Mouse (Mus musculus) c-Kit-positive CD71-positive TER-119-negative erythroid progenitor cells, embryonic 14.5 days (primary cell): ENCODE measurements around the gene Prkch.

Experiments used
- DNase-seq: peaks from one replicate; pipeline ENCODE4 v3.0.0-alpha.2; 2013; ENCODE audit warnings: low read depth

Gene Prkch

DNA sequence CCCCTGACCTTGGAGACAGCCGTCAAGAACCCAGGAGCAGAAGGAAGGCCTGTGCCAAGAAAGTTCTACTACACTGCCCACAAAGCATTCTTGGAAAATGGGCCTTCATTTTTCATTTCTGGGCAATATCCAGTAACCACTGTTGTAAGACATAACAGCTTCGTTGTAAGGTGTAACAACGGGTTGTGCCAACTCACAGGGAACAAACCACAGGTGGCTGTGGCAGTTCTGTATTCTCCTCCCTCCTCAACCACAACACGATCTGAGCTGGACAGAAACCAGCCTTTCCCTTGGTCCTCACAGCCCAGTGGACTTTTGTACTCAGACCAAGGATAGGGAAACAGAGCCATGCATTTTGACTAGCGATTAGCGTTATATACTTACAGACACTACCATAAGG lies 171.9 kb downstream of the Prkch start:
- no peak for DNase-seq

DNA sequence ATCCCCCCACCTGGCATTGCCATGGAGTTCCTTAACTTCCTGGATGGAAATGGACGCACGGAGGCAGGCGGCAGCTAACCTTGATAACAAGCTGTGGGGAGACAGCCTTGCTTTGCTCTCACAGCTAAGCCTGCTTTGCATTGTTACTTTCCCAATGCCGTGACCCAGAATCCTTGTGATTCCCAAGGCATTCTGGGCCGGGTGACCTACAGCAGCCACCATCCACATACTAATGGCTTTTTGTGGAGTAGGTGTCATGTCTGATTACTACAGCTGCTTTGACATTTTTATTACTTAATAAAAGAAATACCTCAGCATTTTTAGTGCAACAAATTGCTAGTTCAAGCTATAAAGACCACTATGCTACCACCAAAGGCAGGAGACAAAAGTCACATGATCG lies 177.4 kb downstream of the Prkch start:
- DNase-seq = no peak

DNA sequence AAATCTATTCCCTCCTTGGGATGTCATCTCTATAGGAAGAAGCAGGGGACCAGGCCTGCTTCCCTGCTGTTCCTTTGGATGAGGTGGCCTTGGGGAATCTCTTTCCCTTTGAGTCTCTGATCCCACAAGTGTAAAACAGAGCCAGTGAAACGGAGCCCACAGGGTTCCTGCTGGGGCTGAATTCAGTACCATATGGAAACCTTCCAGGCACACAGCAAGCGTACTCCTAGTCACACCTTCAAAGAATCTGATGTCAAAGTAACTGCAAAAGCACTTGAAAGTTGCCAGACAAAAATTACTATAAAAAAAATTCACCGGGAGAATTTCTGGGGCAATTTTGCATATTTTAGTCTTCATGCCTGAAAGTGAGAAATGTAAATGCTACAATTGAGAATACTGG lies 178.2 kb downstream of the Prkch start:
- DNase-seq = no peak

DNA sequence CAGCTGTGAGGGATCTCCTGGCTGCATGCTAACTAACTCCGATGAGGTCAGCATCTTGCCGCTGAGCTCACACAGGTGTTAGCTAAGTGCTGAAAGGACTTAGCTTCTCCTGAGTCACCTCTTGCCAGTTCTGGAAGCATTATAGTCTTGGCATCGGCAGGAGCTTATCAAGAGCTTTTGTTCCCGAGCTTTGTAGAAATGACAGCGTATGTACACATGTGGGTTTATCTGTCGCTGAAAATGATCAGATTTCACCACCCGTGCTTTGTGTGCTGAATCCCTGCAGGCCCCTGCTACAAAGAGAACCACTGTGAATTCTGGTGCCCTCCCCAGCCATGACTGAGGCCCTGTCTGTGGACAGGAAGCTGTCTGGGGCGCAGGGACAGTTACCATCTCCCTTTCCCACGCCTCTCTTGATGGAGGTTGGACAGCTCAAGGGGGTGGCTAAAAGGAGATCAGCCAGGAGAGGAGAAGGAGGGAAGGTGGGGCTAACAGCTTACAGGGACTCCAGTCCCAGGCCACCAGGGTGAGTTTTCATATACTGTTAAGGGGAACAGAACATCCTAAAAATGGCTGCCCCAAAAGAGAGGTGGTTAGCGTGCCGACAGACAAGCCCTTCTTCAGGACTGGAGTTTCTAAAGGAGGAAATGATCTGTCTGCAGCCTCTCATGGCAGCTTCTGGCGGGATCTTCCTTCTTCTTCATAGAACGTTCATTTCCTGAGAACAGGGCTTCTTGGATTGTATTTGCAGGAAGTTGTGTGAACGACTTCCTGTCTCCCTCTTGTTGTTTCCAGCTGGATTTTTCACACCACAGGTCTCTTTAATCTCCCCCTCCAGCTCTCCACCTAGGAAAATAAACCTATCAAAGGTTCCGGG lies 180.3 kb downstream of the Prkch start:
- DNase-seq = no peak

DNA sequence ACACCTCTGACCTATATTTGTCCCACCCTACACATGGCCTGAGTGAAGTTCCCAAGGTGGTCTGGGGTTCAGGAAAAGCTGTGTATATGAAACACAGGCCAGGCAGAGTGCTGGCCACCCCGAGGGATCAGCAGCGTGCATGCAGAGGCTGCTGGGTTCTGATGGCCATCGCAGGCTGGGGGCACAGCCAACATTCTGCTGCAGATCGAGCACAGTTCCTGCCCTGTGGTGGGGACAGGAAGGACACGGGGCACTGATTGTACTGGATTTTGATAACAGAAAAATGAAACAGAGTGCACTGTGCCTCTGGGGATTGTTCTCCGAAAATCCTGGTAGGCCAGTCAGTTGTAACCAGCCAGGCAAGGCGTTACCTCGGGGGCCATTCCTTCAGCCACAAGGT lies 181.6 kb downstream of the Prkch start:
- no peak for DNase-seq

DNA sequence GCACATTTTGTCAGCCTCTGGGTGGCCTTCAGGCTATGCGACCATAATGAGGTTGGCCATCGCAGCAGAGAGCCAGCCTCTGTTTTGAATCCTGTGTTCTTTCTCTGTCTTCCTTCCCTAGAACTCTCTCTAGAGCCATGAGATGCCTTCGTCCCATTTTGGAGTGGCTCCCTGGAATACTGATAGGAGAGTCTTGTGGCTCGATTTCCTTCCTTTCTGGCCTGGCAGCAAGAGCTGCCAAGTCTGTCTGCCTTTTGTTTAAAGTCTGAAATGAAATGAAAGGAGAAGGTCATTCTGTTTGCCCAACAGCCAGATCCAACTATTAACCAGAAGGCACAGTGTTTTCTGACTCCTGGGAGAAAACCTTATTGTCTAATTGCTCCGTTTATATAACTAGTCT lies 184.2 kb downstream of the Prkch start:
- no peak for DNase-seq

DNA sequence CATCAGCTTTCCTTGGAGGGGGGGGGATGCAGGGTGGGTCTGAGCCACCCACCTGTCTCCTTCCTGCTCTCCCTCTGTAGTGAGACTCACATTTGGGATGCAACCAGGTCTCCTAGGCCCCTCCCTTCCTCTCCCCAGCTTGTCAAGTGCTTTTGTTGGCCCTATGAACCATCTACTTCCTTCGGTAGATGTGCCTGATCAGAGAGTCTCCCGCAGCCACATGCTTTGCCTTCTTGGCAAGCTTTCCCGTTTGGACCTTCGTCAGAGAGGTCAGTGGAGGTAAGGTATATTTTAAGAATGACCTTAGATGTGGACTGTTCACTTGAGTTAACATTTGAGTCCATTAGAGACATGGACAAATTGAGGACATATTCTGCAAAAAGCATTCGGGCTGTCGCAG lies 184.9 kb downstream of the Prkch start:
- no peak for DNase-seq

DNA sequence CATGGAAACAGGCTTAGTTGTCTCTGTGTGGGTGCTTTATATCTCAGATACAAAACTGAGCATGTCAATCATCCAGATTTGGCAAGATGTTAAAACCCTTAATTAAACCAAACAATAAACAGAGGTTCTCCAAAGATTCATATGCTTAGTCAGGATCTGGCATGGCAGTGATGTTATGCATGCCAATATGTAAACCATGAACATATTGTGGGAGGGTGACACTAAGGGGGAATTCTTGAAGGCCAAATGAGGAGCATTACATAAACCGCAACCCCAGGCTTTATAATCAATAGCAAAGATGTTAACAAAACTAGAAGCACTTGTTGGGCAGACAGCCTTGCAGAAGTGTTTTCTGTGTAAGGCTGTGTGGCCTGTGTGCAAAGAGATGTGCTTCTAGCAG lies 186.2 kb downstream of the Prkch start:
- no peak for DNase-seq

DNA sequence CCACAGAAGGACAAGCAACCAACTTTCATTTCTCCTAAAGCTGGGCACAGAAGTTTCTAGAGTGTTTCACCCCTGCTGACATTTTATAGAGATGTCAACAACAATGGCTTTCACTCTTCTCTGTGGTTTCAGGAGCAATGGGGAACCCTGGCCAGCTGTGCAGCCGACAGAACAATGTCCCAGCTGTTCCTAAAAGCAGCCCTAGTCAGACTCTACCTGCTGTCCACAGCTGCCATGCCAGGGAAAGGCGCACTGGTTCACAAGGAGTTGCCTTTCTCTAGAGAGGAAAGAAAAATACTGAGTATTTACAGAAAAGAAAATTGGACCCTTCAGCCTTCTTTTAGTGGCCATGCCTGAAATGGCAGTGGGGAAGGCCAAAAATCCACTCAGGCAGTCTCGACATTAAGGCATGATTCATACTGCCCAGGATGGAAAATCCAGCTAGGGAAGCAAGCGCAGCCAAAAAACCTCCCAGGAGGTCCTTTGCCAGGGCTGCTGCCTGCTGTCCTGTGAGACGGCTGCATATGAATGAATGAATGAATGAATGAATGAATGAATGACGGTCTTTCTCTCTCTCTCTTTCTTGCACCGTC lies 190.3 kb downstream of the Prkch start:
- DNase-seq = no peak

DNA sequence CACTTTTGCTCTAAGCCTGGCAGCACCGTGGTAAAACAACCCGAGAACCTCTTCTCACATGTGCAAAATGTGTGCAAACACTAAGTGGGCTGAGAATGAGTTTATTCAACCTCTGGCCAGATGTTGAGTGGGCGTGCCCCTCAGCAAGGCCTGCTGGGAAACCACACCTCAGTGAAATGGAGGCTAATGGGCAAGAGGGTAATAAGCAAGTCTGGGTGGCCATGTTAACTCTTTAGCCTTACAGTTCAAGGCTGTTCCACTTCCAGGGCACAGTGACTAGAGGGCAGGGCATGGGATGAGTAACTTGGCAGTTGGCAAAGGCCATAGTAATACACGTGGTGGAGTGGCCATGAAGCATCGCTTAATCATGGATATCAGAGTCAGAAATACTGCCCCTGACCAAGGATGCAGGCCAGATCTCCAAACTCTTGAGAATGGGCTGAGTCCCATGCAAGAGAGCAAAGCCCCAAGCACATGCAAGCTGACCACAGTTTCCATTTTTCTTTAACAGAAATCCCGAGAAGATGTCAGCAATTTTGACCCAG lies 191.9 kb downstream of the Prkch start:
- no peak for DNase-seq

DNA sequence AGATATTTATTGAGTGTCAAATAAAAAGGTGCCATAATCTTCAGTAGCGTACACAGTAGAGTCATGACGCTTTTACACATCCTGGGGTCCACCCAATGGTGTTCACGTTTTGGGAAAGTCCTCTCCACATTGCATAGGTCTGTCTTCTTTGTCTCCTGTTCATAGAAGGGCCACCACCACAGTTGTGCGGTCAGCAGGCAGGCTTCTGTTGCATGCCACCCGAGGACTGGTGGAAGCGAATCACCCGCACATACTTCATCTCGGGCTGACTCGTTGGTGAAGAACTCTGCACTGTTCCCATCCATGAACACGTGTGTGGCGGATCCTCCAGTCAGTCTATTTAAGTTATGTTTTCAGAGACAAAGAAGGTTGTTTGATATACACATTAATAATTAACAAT lies 193.1 kb downstream of the Prkch start:
- no peak for DNase-seq

DNA sequence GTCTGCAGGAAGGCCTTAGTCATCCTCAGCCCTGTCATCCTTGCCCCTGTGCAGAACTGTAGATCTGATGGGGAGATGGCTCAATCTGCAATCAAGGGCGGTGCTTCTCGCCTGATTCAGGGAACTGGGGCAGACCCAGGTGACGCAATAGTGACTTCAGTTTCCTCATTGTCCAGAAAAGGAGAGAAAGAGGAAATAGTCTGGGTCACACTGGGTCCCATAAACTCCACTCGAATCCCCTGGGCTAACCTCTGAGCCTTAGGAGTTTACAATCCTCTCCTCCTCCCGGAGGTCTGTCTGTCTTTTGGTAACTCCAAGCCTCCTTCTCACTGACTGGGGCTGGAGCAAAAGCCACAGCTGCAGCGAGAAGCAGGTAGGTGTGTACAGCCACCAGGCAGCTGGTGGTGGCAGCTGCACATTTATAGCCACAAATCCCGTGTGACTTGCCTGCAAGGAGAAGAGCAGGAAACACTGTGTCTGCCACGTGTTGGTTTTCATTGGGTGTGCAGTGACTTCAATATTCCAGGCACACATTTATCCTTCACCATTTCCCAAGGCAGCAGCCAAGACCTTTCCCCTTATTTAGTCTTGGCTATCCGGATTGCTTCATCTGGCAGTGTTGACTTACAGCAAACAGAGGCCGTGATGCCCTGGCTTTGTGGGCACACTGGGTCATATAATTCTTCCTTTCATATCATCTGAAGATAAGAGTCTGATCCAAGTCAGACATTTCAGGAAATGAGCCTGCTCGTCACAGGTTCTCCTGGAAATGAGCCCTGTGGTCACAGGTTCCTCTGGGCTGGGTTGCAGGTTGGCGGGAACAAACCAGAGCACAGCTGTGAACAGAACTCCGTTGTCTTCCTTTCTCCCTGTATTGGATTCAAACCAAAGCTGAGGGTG lies 195.0 kb downstream of the Prkch start:
- peak; percentile 5 for DNase-seq

DNA sequence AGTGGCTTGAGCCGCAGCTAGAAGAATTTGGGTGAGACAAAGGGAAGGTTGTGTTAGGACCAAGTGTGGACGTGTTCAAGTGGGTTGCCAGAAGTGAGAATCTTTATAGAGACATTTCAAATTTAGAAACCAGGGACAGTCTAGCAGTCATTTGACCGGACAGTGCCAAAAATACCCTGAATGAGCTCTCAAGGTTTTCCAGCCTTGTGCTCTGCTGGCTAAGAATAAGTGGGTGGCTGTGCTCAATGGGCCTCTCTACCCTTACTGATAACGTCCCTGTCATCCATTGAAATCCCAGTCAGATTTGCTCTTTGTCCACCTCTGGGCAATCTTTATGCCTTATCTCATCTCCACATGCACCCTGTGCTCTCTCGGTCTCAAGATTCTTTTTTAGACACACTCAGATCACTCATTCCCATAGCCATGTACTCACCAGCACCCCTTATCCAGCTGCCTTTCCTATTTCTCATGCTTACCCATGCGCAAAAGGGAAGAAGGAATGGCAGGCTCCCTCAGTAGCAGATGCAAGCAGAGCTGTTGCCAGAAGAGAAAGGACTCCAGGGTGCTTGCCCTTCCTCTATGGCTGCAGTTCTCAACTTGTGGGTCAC lies 196.9 kb downstream of the Prkch start:
- no peak for DNase-seq

DNA sequence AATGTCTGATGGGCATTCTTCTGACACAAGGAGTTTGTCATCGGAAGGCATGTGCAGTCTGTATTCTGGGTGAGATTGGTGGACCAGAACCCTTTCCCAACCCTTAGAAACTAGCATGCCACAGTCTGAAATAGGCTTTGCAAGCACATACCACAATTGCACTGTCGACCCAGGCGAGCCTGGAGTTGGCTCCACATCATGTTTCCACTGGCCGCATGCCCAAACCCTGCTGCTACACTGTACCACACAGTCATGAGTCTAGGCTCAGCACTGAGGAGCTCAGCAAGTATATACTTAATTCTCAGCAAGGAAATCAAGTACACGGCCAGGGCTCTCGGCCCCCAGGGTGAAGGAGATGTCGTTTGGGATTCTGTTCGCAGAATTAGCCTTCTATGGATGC lies 202.3 kb downstream of the Prkch start:
- DNase-seq = no peak

DNA sequence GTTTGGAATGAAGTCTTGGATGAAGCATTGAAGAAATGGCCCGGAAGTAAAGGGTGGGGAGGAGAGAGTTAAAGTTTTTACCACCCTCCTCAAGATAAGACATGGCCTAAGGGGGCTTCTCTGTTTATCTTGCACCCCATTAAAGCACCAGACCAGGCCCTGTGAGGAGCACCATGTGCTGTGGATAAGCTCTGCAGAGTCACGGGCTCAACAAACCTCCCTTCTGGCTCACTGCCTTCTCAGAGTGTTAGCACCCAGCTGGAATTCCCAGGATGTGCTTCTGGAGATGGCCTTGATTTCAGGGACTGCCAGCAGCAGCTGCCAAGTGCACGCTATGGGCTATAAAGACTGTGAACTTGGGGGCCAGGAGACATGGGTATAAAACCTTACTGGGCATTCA lies 204.3 kb downstream of the Prkch start:
- DNase-seq = no peak

DNA sequence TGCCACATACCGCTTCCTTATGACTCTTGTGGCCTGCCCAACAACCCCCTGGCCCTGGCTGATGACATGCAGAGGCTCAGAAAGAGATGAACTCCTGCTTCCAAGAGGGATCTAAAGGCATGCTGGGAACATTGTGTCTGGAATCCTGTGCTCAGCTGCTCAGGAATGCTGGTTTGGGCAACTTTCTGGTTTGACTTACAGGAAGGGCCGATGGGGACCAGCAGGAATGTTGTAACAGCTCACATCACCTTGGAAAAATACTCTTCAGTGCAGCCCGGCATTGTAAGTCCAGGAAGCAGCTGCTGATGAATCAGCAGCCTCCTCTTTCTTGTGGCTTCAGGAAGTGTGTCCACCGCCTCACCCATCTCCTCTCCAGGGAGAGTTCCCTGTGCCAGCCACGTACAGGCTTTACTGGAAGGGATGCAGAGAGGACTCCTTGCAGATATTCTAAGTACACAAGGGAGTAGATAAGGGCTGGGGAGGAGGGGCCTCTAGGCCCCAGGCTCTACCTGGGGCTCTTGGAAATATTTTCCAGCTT lies 206.0 kb downstream of the Prkch start:
- DNase-seq = no peak

DNA sequence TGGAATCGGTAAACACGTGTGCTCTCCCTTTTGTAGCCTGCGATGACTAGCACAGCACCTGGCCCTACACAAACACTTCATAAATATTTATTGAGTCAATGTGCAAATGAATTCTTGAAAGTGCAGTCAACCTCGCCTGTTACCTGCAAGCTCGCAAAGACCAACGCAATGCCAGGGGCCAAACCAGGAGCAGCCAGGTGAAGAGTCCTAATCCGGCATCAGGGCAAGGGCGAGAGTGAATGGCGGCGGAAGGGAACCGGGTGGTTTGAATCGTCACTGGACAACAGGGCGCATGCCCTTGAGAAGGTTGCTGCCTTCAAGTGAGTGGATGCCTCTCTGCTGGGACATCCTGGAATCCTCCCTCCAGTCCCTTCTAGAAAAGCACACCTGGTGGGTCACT lies 208.6 kb downstream of the Prkch start:
- no peak for DNase-seq

DNA sequence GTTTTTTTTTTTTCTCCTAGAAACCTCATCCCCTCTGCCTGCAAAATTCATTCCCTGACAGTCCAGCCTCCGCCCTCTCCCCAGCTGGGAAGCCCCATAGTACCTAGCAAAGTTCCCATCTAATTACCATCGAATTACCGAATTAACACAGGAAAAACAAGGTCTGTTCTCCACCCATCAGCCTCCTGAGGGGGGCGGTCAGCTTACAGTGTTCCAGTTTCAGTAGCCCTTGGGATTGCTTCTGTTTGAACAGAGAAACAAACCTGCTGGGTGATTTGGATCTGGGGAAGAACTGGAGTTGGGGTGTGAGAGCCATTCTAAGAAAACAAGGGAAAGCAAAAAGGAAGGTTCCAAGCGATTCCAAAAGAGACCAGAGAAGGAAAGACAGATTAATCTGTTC lies 209.1 kb downstream of the Prkch start:
- DNase-seq = no peak

DNA sequence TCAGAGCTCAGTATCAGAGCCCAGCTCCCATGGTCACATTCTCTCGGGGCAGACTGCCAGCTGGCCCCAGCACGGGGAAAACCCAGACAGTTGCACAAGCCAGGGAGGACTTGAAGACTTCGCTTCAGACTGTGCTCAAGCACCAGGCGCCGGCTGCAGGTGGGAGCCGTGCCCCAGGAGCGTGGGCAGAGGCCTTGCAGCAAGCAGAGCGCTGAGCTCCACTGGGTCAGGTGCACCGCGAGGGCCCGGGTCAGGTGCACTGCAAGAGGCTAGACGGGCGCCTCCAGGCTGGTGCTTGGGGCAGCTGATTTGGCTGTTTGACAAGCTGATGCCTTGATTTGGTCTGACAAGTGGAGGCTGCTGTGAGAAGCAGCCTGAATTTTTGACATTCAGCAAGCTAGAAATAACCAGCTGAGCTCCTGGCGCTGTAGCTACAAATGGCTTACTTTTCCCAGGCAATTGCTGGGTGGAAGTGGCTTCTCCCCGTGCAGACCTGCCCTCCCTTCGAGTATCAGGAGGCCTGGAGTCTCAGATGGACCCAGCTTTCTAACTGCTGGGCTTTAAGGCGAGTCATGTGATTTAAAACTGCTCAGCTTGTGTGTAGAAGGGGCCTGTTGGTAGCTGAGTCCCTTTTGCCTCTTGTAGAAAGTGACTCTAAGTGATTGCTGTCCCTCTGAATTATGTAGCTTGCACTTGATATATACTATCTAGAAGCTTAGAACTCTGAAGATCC lies 209.7 kb downstream of the Prkch start:
- no peak for DNase-seq

DNA sequence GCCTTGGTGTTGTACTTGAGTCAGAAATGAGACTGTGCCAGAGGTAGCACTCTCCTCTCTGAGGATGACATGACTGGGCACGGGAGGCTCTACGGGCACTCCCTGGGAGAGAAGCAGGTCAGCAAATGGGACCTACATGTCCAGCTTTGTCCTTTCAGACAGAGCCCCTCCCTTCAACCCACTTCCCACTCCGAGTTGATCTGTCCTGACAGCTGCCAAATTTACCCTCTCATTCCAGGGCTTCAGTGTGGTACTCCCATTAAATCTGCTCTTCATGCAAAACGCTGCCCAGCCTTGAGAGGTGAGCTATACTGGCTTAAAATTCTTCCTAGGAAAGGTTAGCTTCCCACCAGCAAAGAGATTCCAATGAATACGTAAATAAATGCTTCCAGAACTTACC lies 215.1 kb downstream of the Prkch start:
- no peak for DNase-seq

DNA sequence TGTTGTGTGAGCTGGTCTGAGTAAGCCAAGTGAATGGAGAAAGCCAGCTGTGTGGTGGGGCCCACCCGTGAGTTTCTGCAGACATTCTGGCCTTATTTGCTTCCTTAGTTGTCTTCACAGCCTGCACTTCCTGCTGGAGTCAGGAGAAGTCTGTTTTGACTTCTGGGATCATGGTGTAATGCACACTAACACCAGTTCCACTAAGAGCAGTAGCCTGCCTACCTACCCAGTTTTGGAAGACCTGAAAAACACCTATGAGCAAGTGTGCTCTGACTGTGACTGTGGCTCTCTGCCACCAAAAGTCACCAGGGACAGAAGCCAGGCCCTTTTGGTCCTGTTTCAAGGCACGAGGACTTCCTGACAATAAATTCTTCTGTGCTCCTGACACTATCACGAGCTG lies 216.3 kb downstream of the Prkch start:
- DNase-seq = no peak
